Mouse (Mus musculus): Measurements from ENCODE around the gene Klra2. TPM values are rescaled to one million over a fixed set of nuclear protein-coding genes. Genes with fewer than 3 reads are reported as not detected.

The Klra2 gene
- polyA plus RNA-seq, 1 experiment from 2014 or later, result not detected

DNA sequence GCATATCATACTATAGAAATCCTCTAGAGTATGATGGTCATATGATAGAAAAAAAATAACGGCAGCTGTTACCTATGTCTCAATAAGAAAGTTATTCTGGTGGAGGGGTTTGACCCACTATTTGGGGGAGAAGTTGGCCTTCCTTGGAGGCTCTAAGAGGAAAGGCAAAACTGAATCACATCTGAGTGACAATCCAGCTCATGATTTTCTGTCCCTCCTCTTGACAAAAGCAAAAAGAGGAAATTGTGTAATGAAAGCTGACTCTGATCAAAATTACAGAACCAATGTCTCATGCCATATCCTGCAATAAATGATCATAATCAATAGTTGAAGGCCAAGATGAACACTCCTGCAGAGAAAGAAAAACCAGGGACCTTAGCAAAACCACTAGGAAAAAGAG is 25.1 kb upstream of the Klra2 start:
- H3K27me3 ChIP-seq (ENCODE audit: control insufficient read depth, insufficient read depth, low read length), result no peaks in the 10 kb centered on the region
- H3K27ac ChIP-seq (ENCODE audit: low read depth, low read length), result no peak overlapping the region
- DNase-seq (ENCODE audit: low spot score, missing footprints) (no peak), ATAC-seq (ENCODE audit: low FRiP score) (no peak)
- no peak overlapping the region for H3K9ac ChIP-seq (ENCODE audit: low read length)
- H3K36me3 ChIP-seq (ENCODE audit: control insufficient read depth, insufficient read depth, low read length), result no peaks in the 10 kb centered on the region
- no peak overlapping the region for H3K4me2 ChIP-seq
- H3K9me3 ChIP-seq (ENCODE audit: control insufficient read depth, low read length), result no peaks in the 10 kb centered on the region
- H3K4me3 ChIP-seq (ENCODE audit: low read depth, low read length), result no peak overlapping the region
- WGBS, result 88% methylated on average over 1 of the region's 1 CpGs
- H3K4me1 ChIP-seq (ENCODE audit: control insufficient read depth, insufficient read depth, low read length), result no peaks in the 10 kb centered on the region

DNA sequence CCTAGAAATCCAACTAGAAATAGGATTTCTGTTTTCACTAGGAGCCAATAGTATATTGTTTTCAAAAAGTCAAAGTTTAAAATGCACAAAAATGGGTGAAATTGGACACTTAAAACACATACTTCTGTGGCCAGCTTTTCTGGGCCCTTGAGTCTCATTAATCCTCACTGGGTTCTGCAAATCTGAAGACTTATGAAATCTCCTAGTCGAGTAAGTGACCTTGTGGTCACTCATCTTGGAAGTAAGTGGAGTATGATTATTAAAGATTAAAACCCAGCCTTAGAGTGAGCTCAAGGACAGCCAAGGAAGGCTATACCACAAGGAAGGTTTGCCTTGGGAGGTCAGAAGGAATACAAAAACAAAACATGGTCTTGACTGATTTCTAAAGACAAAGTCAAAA is 23.1 kb upstream of the Klra2 start:
- ATAC-seq (ENCODE audit: low FRiP score) (no peak), DNase-seq (ENCODE audit: low spot score, missing footprints) (no peak)
- H3K4me3 ChIP-seq (ENCODE audit: low read depth, low read length), result no peak overlapping the region
- H3K9ac ChIP-seq (ENCODE audit: low read length), result no peak overlapping the region
- H3K27ac ChIP-seq (ENCODE audit: low read depth, low read length), result no peak overlapping the region
- no peaks in the 10 kb centered on the region for H3K27me3 ChIP-seq (ENCODE audit: control insufficient read depth, insufficient read depth, low read length)
- WGBS, result 49% methylated on average over 1 of the region's 1 CpGs
- no peak overlapping the region for H3K4me2 ChIP-seq
- H3K4me1 ChIP-seq (ENCODE audit: control insufficient read depth, insufficient read depth, low read length), result no peaks in the 10 kb centered on the region
- H3K9me3 ChIP-seq (ENCODE audit: control insufficient read depth, low read length), result no peaks in the 10 kb centered on the region
- no peaks in the 10 kb centered on the region for H3K36me3 ChIP-seq (ENCODE audit: control insufficient read depth, insufficient read depth, low read length)

DNA sequence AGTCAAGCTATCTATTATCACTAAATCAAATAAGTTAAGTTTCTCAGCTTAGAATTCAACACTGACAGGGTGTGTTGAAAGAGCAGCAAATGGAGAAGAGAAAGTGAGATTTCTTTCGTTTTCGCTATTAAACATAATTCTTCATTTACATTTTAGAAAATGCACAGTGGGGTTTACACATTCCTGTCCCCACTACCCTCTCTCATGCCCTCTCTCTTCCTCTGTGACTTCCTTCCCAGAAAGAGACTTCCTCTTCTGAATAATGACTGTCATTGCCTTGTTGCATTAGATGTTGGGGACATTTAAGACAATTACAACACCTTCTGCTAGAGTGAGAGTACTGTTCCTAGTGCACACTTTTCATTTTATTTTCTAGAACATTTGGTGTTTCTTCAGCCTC is 22.4 kb upstream of the Klra2 start:
- Histone ChIP-seq H3K4me2 (no peak overlapping the region), H3K27me3 (ENCODE audit: control insufficient read depth, insufficient read depth, low read length) (no peaks in the 10 kb centered on the region), H3K27ac (ENCODE audit: low read depth, low read length) (no peak overlapping the region), H3K4me1 (ENCODE audit: control insufficient read depth, insufficient read depth, low read length) (no peaks in the 10 kb centered on the region), H3K4me3 (ENCODE audit: low read depth, low read length) (no peak overlapping the region), H3K36me3 (ENCODE audit: control insufficient read depth, insufficient read depth, low read length) (no peaks in the 10 kb centered on the region), H3K9me3 (ENCODE audit: control insufficient read depth, low read length) (no peaks in the 10 kb centered on the region), H3K9ac (ENCODE audit: low read length) (no peak overlapping the region)
- ATAC-seq (ENCODE audit: low FRiP score) (no peak), DNase-seq (ENCODE audit: low spot score, missing footprints) (no peak)
- 92% methylated on average over 2 of the region's 2 CpGs for WGBS

DNA sequence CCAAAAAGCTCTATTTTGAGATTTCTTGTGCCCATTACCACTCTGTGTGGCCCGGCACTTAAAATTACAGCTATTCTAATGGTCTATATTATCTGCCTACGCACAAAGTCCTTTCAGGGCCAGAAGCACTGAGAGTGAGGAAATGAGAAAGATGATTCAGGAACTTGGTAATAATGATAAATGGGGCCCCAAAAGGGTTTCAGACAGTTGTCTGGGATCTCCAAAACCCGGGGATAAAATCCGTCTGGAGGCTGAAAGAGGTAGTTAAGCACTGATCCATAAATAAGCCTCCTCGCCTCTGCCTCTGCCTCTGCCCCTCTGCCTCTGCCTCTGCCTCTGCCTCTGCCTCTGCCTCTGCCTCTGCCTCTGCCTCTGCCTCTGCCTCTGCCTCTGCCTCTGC is 17.0 kb upstream of the Klra2 start:
- ATAC-seq (ENCODE audit: low FRiP score) (no peak), DNase-seq (ENCODE audit: low spot score, missing footprints) (no peak)
- Histone ChIP-seq H3K4me3 (ENCODE audit: low read depth, low read length) (no peak overlapping the region), H3K4me2 (no peak overlapping the region), H3K4me1 (ENCODE audit: control insufficient read depth, insufficient read depth, low read length) (no peaks in the 10 kb centered on the region), H3K27ac (ENCODE audit: low read depth, low read length) (no peak overlapping the region), H3K9me3 (ENCODE audit: control insufficient read depth, low read length) (peaks cover 3% of the 10 kb centered on the region; the same call in 1 of the 2 replicates), H3K27me3 (ENCODE audit: control insufficient read depth, insufficient read depth, low read length) (no peaks in the 10 kb centered on the region), H3K9ac (ENCODE audit: low read length) (no peak overlapping the region), H3K36me3 (ENCODE audit: control insufficient read depth, insufficient read depth, low read length) (no peaks in the 10 kb centered on the region)
- WGBS, result 88% methylated on average over 5 of the region's 5 CpGs

- ATAC-seq (ENCODE audit: low FRiP score), result no peak
- Histone ChIP-seq H3K36me3 (ENCODE audit: control insufficient read depth, insufficient read depth, low read length) (no peaks in the 10 kb centered on the region), H3K4me2 (no peak overlapping the region), H3K27ac (ENCODE audit: low read depth, low read length) (no peak overlapping the region), H3K4me3 (ENCODE audit: low read depth, low read length) (no peak overlapping the region), H3K9me3 (ENCODE audit: control insufficient read depth, low read length) (peaks cover 3% of the 10 kb centered on the region; the same call in 1 of the 2 replicates), H3K4me1 (ENCODE audit: control insufficient read depth, insufficient read depth, low read length) (no peaks in the 10 kb centered on the region), H3K27me3 (ENCODE audit: control insufficient read depth, insufficient read depth, low read length) (no peaks in the 10 kb centered on the region), H3K9ac (ENCODE audit: low read length) (no peak overlapping the region)
- no peak for DNase-seq (ENCODE audit: low spot score, missing footprints)
- 69% methylated on average over 3 of the region's 3 CpGs for WGBS
Observed at GRCm38 (mm10) chr6:131262778-131263177, 15.6 kb upstream of the Klra2 start.

DNA sequence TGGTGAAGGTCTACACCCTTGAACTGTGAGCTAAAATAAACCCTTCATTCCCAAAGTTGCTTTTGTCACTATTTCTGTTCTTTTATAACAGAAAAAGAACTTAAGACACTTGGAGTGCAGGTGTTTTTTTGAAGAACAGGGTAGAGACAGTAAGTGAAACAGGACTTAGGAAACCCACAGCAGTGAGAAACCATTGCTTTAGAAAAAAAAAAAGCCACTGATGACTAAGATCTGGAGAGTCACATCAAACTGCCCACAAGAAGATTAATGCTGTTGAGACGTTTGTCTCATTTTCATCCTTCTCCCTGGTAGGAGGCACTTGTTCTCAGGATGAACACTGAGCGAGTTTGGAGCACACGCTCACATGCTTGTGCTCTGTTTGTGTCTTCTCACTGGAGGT is 14.8 kb upstream of the Klra2 start:
- Histone ChIP-seq H3K27ac (ENCODE audit: low read depth, low read length) (no peak overlapping the region), H3K27me3 (ENCODE audit: control insufficient read depth, insufficient read depth, low read length) (no peaks in the 10 kb centered on the region), H3K4me1 (ENCODE audit: control insufficient read depth, insufficient read depth, low read length) (no peaks in the 10 kb centered on the region), H3K4me2 (no peak overlapping the region), H3K9me3 (ENCODE audit: control insufficient read depth, low read length) (peaks cover 3% of the 10 kb centered on the region; the same call in 1 of the 2 replicates), H3K4me3 (ENCODE audit: low read depth, low read length) (no peak overlapping the region), H3K36me3 (ENCODE audit: control insufficient read depth, insufficient read depth, low read length) (no peaks in the 10 kb centered on the region), H3K9ac (ENCODE audit: low read length) (no peak overlapping the region)
- DNase-seq (ENCODE audit: low spot score, missing footprints) (no peak), ATAC-seq (ENCODE audit: low FRiP score) (no peak)
- 83% methylated on average over 3 of the region's 3 CpGs for WGBS

- H3K4me3 ChIP-seq (ENCODE audit: low read depth, low read length), result no peak overlapping the region
- H3K9me3 ChIP-seq (ENCODE audit: control insufficient read depth, low read length), result no peaks in the 10 kb centered on the region; the same call in 1 of the 2 replicates
- 84% methylated on average over 2 of the region's 2 CpGs for WGBS
- H3K36me3 ChIP-seq (ENCODE audit: control insufficient read depth, insufficient read depth, low read length), result no peaks in the 10 kb centered on the region
- H3K27ac ChIP-seq (ENCODE audit: low read depth, low read length), result no peak overlapping the region
- no peaks in the 10 kb centered on the region for H3K27me3 ChIP-seq (ENCODE audit: control insufficient read depth, insufficient read depth, low read length)
- no peak overlapping the region for H3K4me2 ChIP-seq
- ATAC-seq (ENCODE audit: low FRiP score) (no peak), DNase-seq (ENCODE audit: low spot score, missing footprints) (no peak)
- H3K4me1 ChIP-seq (ENCODE audit: control insufficient read depth, insufficient read depth, low read length), result no peaks in the 10 kb centered on the region
- H3K9ac ChIP-seq (ENCODE audit: low read length), result no peak overlapping the region
Observed at GRCm38 (mm10) chr6:131245081-131245480, 2.1 kb downstream of the Klra2 start.

Other genes with a start within 250 kb of the Klra2 start
- gene Magohb, start 45.9 kb upstream of the Klra2 start, polyA plus RNA-seq (2014; fragmentation: Nextera tagmentation; extraction: Ambion mirVana), result 54.3 and 54.5 TPM in 2 replicates
- 0.34 and 0.86 TPM in 2 replicates for gene Styk1, start 106.2 kb upstream of the Klra2 start, polyA plus RNA-seq (2014; fragmentation: Nextera tagmentation; extraction: Ambion mirVana)
- 36.3 and 38.6 TPM in 2 replicates for gene Ybx3, start 141.1 kb upstream of the Klra2 start, polyA plus RNA-seq (2014; fragmentation: Nextera tagmentation; extraction: Ambion mirVana)
- gene 5430401F13Rik, start 239.0 kb upstream of the Klra2 start, polyA plus RNA-seq (2014; fragmentation: Nextera tagmentation; extraction: Ambion mirVana), result not detected in 2 replicates
- not detected in 2 replicates for gene Gm6619, start 239.0 kb upstream of the Klra2 start, polyA plus RNA-seq (2014; fragmentation: Nextera tagmentation; extraction: Ambion mirVana)